Mouse (Mus musculus) MEL (cell line): ENCODE results near the gene Nrtn.

Source experiments
- CTCF ChIP-seq, 3 experiments: IDR thresholded peaks in 2 of 3; conservative IDR thresholded peaks in 1 of 3; 2 replicates each; pipeline ENCODE4 v1.5.1; 2011 to 2012; ENCODE audit warnings: low read length in 3 of 3, low read depth in 2 of 3, mild to moderate bottlenecking in 2 of 3, improper control_type of control experiment in 1 of 3, inconsistent platforms in 1 of 3, mixed read lengths in 1 of 3, moderate library complexity in 1 of 3; ENCODE audit not compliant: control insufficient read depth in 1 of 3, insufficient read depth in 1 of 3, poor library complexity in 1 of 3, severe bottlenecking in 1 of 3
- EP300 ChIP-seq, 2 experiments: IDR thresholded peaks; 2 replicates each; pipeline ENCODE4 v1.6.1; 2011; ENCODE audit warnings: improper control_type of control experiment in 2 of 2, low read length in 2 of 2, low read depth in 1 of 2, mild to moderate bottlenecking in 1 of 2
- GABPA ChIP-seq: IDR thresholded peaks from 2 replicates; pipeline ENCODE4 v1.6.1; 2012; ENCODE audit warnings: low read depth, mild to moderate bottlenecking, inconsistent platforms, low read length, improper control_type of control experiment, moderate library complexity
- MYB ChIP-seq: IDR thresholded peaks from 2 replicates; pipeline ENCODE4 v1.6.1; 2011; ENCODE audit warnings: mild to moderate bottlenecking, low read depth, low read length, improper control_type of control experiment
- POLR2A ChIP-seq, 2 experiments: IDR thresholded peaks; 2 replicates each; pipeline ENCODE4 v1.6.1; 2011 to 2012; ENCODE audit warnings: low read length in 2 of 2, mild to moderate bottlenecking in 2 of 2, control low read depth in 1 of 2, improper control_type of control experiment in 1 of 2, low read depth in 1 of 2, moderate library complexity in 1 of 2; ENCODE audit not compliant: control insufficient read depth in 1 of 2, insufficient read depth in 1 of 2, poor library complexity in 1 of 2
- POLR2AphosphoS5 ChIP-seq: IDR thresholded peaks from 2 replicates; pipeline ENCODE4 v1.6.1; 2012; ENCODE audit warnings: low read depth, borderline replicate concordance, mild to moderate bottlenecking, inconsistent platforms, low read length, moderate library complexity, mixed read lengths
- SIN3A ChIP-seq: IDR thresholded peaks from 2 replicates; pipeline ENCODE4 v1.6.1; 2012; ENCODE audit warnings: low read length, improper control_type of control experiment, inconsistent platforms
- SMC3 ChIP-seq: IDR thresholded peaks from 2 replicates; pipeline ENCODE4 v1.6.1; 2011; ENCODE audit warnings: low read depth, low read length, improper control_type of control experiment
- USF1 ChIP-seq: IDR thresholded peaks from 2 replicates; pipeline ENCODE4 v1.6.1; 2014; ENCODE audit warnings: low read depth, mild to moderate bottlenecking, inconsistent platforms, low read length, improper control_type of control experiment, moderate library complexity
- ZMIZ1 ChIP-seq: IDR thresholded peaks from 2 replicates; pipeline ENCODE4 v1.6.1; 2012; ENCODE audit warnings: low read depth, mild to moderate bottlenecking, inconsistent platforms, low read length, improper control_type of control experiment, moderate library complexity

- no peak for TF ChIP-seq MYB
- TF ChIP-seq POLR2A (IDR thresholded peaks at IDR 0.05; ENCODE audit: control insufficient read depth in 1 of 2, insufficient read depth in 1 of 2, low read depth in 1 of 2, low read length in 2 of 2, poor library complexity in 1 of 2), result no peak
- TF ChIP-seq CTCF (IDR thresholded peaks at IDR 0.05 in 2 of 3, conservative IDR thresholded peaks at IDR 0.05 in 1 of 3; ENCODE audit: control insufficient read depth in 1 of 3, insufficient read depth in 1 of 3, low read depth in 2 of 3, low read length in 3 of 3, poor library complexity in 1 of 3, severe bottlenecking in 1 of 3), result no peak
- no peak for TF ChIP-seq ZMIZ1
- TF ChIP-seq SIN3A, result no peak
- TF ChIP-seq POLR2AphosphoS5, result no peak
- no peak for TF ChIP-seq EP300 (IDR thresholded peaks at IDR 0.05; ENCODE audit: low read depth in 1 of 2, low read length in 2 of 2)
- TF ChIP-seq GABPA, result no peak
- TF ChIP-seq SMC3, result no peak
- no peak for TF ChIP-seq USF1
Measured at GRCm38 (mm10) chr17:56740788-56741160, 16.6 kb downstream of the Nrtn start.
